ENCODE assay signal across 17 mouse cellular contexts in genomic region chr19:27254756-27255155, GRCm38 (mm10).
"Had no signal": no experiment of that assay in that cellular context is flagged by ENCODE, and none has a peak within 500 bp of the region (broad histone marks: within the 10 kb centered on the region; RNA-seq: fewer than 3 reads in every experiment).

No protein-coding gene starts in this region.

- H3K36me3 ChIP-seq: liver, embryonic 13.5 days had no signal

- H3K27me3 ChIP-seq: liver, embryonic 13.5 days; midbrain, embryonic 12.5 days; midbrain, embryonic 15.5 days; neural tube, embryonic 12.5 days; neural tube, embryonic 15.5 days had no signal

- H3K4me1 ChIP-seq: liver, embryonic 13.5 days; midbrain, embryonic 12.5 days; midbrain, embryonic 15.5 days; neural tube, embryonic 12.5 days; neural tube, embryonic 15.5 days had no signal

- H3K9me3 ChIP-seq: liver, embryonic 13.5 days; midbrain, embryonic 12.5 days; midbrain, embryonic 15.5 days; neural tube, embryonic 12.5 days; neural tube, embryonic 15.5 days had no signal

- H3K27ac ChIP-seq: left cerebral cortex, adult 2 months; liver, embryonic 13.5 days; macrophage; midbrain, embryonic 12.5 days; midbrain, embryonic 15.5 days; neural tube, embryonic 12.5 days; neural tube, embryonic 15.5 days; stomach, postnatal 0 days had no signal

- ATAC-seq: intestine, postnatal 0 days; lung, postnatal 0 days; midbrain, embryonic 15.5 days had no signal

- H3K4me2 ChIP-seq: liver, embryonic 13.5 days; lung, embryonic 14.5 days; midbrain, embryonic 12.5 days; midbrain, embryonic 15.5 days; neural tube, embryonic 12.5 days; neural tube, embryonic 15.5 days had no signal

- DNase-seq: layer of hippocampus, postnatal 36 days; liver, embryonic 13.5 days; lung, embryonic 14.5 days; right cerebral cortex, adult 18-20 months; right cerebral cortex, postnatal 14 days; right cerebral cortex, postnatal 4 days; thymus, adult 2 months; thymus, postnatal 25 days had no signal

- H3K4me3 ChIP-seq: left cerebral cortex, adult 2 months; liver, embryonic 13.5 days; midbrain, embryonic 12.5 days; midbrain, embryonic 15.5 days; neural tube, embryonic 12.5 days; neural tube, embryonic 15.5 days had no signal

- H3K9ac ChIP-seq: liver, embryonic 13.5 days; lung, embryonic 14.5 days; midbrain, embryonic 12.5 days; midbrain, embryonic 15.5 days; neural tube, embryonic 12.5 days; neural tube, embryonic 15.5 days had no signal
